Mouse (Mus musculus): ENCODE measurements around the gene Fis1.
"Not testable (repeated sequence)": the region's sequence is repeated elsewhere in the genome, so short reads cannot be mapped to it uniquely, and the experiment has no call there.

The Fis1 gene

GRCm38 (mm10) chr5:136940845-136941560, 12.1 kb upstream of the Fis1 start:
- no peak for DNase-seq (ENCODE audit: low read depth, low spot score)

- no peak for DNase-seq (ENCODE audit: low read depth, low spot score)
Observed at GRCm38 (mm10) chr5:136942781-136943180, 10.3 kb upstream of the Fis1 start.

GRCm38 (mm10) chr5:136943382-136943781, 9.7 kb upstream of the Fis1 start:
- DNase-seq (ENCODE audit: low read depth, low spot score): no peak

- DNase-seq (ENCODE audit: low read depth, low spot score): no peak
Observed at GRCm38 (mm10) chr5:136945084-136945483, 8.0 kb upstream of the Fis1 start.

DNA sequence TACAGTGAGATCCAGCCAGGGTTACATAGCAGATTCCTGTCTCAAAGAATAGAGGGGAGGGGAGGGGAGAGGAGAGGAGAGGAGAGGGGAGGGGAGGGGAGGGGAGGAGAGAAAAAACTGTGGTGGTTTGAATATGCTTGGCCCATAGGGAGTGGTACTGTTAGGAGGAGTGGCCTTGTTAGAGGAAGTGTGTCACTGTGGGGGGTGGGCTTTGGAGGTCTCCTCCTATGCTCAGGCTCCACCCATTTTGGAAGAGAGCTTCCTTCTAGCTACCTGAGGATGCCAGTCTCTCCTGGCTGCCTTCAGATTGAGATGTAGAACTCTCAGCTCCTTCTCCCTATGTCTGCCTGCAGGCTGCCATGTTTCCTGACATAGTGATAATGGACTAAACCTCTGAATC, 5.2 kb upstream of the Fis1 start:
- DNase-seq (ENCODE audit: low read depth, low spot score): no peak

GRCm38 (mm10) chr5:136949551-136950336, 3.3 kb upstream of the Fis1 start:
- not testable (repeated sequence) for DNase-seq (ENCODE audit: low read depth, low spot score)

DNA sequence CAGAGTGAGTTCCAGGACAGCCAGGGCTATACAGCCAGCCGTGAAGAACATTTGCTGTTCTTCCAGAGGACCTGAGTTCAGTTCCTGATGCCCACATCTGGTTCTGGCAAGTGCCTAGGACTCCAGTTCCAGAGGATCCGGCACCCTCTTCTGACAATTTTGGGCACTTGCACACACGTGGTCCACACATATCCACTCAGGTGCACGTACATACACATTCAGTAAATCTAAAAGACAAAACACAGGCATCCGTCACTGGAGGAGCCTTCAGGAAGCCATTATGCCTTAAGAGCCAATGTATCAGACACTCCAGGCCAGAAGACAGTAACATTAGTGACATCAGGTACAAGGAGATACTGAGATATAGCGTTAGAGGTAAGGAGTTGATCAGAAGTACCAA, 2.6 kb upstream of the Fis1 start:
- no peak for DNase-seq (ENCODE audit: low read depth, low spot score)

GRCm38 (mm10) chr5:136952153-136952552, 922 bp upstream of the Fis1 start:
- DNase-seq (ENCODE audit: low read depth, low spot score): no peak

DNA sequence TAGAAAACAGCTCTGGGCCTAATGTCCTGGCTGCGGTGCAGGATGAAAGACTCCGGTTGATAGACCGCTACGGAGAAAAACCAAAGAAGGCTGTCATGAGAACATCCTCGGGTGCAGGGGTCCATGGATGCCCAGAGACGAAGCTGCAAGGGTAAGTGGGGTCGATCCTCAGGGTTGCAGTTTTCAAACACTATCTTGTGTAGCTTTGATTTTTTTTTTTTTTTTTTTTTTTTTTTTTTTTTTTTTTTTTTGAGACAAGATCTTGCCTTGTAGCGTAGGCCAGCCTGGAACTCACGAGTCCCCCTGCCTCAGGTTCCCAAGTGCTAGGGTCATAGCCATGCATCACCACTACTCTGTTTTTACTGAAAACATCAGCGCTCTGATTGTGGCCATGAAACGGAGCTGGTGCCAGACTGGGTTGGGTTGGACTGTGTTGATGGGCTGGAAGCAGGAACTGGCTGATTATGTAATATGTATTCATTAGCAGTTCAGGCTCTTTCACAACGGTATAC, 421 bp downstream of the Fis1 start:
- no peak for DNase-seq (ENCODE audit: low read depth, low spot score)

GRCm38 (mm10) chr5:136955622-136956021, 2.5 kb downstream of the Fis1 start:
- no peak for DNase-seq (ENCODE audit: low read depth, low spot score)

GRCm38 (mm10) chr5:136957250-136957649, 4.2 kb downstream of the Fis1 start:
- DNase-seq (ENCODE audit: low read depth, low spot score): no peak

- no peak for DNase-seq (ENCODE audit: low read depth, low spot score)
Observed at GRCm38 (mm10) chr5:136958991-136959605, 6.0 kb downstream of the Fis1 start.

DNA sequence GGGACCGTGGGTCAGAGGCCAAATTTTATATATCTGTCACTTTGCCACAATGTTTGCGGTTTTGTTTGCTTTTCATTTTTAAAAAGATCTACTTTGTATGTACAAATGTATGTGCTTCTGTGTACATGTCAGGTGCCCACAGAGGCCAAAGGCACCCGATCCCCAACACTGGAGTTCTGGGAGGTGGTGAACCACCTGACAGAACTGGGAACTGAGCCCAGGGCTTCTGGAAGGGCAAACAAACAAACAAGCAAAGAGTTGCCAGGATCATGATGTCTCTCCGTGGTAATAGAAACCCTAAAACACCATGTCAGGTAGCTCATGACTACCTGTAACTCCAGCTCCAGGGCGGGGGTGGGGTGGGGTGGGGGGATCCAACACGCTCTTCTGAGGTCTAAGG, 7.0 kb downstream of the Fis1 start:
- DNase-seq (ENCODE audit: low read depth, low spot score): no peak

GRCm38 (mm10) chr5:136961334-136961982, 8.4 kb downstream of the Fis1 start:
- peak; percentile 23 for DNase-seq (ENCODE audit: low read depth, low spot score)

DNA sequence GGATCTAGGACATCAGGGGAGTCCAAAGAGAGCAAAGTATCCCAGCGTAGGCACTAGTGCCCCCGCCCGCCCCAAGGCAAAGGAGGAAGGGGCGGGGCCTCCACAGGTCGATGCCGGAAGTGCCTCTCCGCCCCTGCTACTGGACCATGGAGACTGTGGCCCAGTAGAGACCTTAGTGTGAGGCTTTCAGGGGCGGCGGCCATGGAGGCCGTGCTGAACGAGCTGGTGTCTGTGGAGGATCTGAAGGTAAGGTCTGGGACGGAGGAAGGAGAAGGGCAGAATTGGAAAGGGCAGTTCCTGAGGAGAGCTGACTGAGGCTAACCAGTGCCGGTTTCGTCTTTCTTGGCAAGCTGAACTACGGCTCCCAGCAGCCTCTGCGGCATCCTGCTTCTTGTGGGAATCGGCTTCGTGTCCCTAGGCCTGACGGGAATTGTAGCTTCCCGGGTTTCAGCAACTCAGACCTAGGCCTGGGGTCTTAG, 8.9 kb downstream of the Fis1 start:
- peak; percentile 82 for DNase-seq (ENCODE audit: low read depth, low spot score)

DNA sequence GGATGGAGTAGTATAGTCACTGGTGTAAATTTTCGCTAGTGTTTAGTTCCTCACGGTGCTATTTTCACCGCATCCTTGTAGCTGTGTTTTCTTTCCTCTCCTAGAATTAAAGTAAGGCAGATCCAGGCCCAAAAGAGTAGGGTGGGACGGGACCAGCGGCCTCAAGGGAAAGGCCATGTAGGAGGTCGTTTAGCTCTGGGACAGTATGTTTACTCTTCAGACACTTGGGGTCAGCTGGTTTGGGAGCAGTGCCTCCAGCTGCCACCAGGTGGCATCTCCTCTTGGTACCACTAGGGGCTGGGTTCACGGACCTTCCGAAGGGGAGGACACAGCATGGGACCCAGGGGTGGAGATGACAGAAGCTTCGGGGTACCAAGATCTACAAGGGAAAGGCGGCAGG, 9.4 kb downstream of the Fis1 start:
- DNase-seq (ENCODE audit: low read depth, low spot score): peak; percentile 88

DNA sequence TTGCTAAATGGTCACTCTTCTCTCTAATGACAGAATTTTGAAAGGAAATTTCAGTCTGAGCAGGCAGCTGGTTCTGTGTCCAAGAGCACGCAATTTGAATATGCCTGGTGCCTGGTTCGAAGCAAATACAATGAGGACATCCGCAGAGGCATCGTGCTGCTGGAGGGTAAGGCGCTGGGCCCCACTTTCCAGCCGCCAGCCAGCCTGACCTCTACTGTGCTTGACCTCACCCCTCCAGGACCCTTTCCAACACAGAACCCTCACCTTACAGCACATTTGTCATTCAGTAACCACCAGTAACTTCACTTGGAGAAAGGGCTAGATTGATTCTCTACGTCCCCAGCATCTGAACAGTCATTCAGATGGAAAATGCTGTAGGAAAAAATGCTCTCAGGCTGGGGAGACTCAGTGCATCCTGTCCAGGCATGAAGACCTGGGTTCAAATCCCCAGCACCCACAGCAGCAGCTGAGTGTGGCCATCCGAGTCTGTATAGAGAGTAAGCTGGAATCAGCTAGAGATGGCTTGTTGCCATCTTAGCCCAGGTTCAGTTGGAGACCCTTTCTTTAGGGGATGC, 10.0 kb downstream of the Fis1 start:
- DNase-seq (ENCODE audit: low read depth, low spot score): no peak

DNA sequence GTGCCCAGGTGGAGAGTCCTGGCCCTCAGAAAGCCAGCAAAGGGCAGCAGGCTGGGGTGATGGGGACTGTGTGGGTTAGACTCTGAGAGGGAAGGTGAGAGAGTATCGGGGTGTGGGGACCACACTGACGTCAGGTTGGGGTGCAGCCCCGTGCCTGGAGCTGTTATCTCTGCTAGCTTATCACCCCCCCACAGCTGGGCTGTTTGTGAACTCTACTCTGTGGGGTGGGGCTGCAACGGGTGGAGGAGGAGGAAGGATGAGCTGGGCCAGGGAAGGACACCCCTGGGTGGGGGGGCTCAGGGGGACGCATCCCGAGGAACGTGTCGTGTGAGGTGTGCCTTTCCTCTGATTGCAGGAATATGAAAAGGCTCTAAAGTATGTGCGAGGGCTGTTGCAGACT, 12.1 kb downstream of the Fis1 start:
- no peak for DNase-seq (ENCODE audit: low read depth, low spot score)

DNA sequence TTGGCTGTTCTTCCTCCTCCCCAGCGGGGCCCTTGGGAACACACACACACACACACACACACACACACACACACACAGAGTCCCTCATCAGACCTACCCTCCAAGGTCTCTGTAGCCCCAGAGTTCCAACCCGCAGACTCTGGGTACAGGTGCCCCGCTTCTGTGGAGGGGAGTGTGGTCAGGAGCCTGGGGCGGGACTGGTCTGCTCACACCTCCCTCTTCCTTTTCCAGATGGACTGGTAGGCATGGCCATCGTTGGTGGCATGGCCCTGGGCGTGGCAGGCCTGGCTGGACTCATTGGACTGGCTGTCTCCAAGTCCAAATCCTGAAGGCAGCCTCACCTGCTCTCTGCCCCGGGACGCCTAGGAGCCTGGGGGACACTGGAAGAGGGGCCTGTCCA, 12.6 kb downstream of the Fis1 start:
- no peak for DNase-seq (ENCODE audit: low read depth, low spot score)

- peak; percentile 47 for DNase-seq (ENCODE audit: low read depth, low spot score)
Observed at GRCm38 (mm10) chr5:136966331-136966730, 13.3 kb downstream of the Fis1 start, which contains the start of gene Cldn15. Gene Cldn15, plus strand, starts transcription at chr5:136966616.

GRCm38 (mm10) chr5:136966861-136967455, 13.9 kb downstream of the Fis1 start:
- no peak for DNase-seq (ENCODE audit: low read depth, low spot score)

All from mesoderm, embryonic 11.5 days (tissue).